Mouse (Mus musculus) right cerebral cortex, postnatal 10 days (tissue): ENCODE measurements at regions not wholly inside any gene's neighbourhood (a gene's known extent, or its start where the extent isn't known, plus 50 kb on each side); places are given as distances from the start of the nearest gene placed in this dataset.

Experiments used
- DNase-seq, 2 experiments: peaks; one replicate each; pipeline ENCODE4 v3.0.0; 2021; ENCODE audit warnings: low spot score in 2 of 2

- DNase-seq = no peak
These were observed 98.7 kb downstream of the 4930505A04Rik start for GRCm38 (mm10) chr11:30372924-30373323.

- peak in 1 of 2 experiments; percentile 24 for DNase-seq
These were observed 99.7 kb downstream of the 4930505A04Rik start for GRCm38 (mm10) chr11:30371963-30372362.

GRCm38 (mm10) chr11:30369601-30370240 is 101.7 kb upstream of the Sptbn1 start:
- no peak for DNase-seq

DNA sequence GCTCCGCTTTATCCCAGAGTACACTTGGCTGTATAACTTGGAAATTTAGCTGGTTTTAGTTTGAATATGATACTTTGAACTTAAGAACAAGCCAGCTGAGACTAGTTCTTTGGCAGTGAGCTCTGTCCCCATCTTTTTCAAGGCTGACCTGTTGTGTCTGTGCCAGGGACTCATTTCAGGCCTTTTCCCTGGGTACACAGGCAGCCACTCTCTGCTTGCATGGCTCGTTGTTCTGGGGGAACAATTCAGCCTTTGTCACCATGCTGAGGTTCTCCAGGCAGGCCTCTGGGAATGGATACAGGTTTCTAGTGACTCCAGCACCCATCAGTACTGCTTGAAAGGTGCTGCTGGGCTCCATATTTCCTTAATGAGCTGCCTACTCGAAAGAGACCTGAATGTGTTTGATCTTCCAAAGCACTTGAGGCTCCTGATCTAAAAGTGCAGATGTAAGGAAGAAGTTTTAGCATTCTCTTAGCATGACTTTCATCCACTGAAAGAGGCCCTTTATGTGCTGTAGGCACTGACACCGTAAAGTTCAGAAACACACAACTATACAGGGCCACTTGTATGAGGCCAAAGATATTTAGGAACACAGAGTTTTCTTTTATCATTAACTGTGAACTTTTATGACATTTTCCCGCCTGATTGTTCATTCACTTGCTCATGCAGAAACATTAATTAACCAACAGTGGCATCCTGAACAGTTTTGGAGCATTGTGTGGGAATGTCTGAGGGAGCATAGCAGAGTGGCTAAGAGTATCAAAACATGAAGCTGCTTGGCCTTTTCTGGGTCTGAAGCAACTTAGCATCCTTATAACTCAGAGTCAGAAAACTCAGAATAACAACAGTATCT is 99.6 kb upstream of the Sptbn1 start:
- DNase-seq = peak; percentile 67 to 68

GRCm38 (mm10) chr11:30366491-30366890 is 98.5 kb upstream of the Sptbn1 start:
- DNase-seq = no peak

DNA sequence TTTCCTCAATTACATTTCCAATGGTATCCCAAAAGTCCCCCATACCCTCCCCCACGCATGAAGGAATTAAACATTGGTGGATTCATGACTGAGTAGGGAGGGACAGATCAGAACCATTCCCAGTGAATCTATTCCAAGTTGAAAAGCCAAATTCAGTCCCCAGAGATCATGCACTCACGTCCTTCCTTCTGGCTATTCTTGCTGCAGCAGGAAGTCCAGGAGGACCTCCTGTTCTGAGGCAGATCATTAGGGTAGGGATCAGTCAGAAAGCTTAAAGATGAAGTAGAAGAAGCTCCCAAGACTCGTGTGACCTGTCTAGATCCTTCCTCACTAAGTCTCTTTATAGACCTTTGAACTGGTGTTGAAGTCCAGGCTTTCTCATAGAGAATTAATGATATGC is 97.0 kb upstream of the Sptbn1 start:
- no peak for DNase-seq

DNA sequence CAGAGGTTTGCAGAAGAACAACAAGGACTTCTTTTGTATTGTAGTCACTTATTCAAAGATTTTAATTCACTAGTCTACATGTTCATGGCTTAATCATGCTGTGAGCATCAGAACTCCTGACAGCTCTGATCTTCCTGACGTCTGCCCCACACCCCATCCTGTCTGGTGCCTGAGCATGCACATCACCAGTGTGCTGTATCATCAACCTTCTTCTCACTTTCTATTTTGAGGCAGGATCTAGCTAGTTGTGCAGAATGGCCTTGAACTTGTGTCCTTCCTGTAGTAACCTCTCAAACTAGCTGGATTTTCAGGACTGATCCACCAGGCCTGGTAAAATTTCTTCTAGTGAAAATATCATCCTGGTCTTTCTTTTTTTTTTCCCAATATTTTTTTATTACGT is 96.6 kb upstream of the Sptbn1 start:
- no peak for DNase-seq

GRCm38 (mm10) chr11:30358196-30358595 is 90.2 kb upstream of the Sptbn1 start:
- no peak for DNase-seq

GRCm38 (mm10) chr11:30355356-30355755 is 87.4 kb upstream of the Sptbn1 start:
- DNase-seq = no peak

DNA sequence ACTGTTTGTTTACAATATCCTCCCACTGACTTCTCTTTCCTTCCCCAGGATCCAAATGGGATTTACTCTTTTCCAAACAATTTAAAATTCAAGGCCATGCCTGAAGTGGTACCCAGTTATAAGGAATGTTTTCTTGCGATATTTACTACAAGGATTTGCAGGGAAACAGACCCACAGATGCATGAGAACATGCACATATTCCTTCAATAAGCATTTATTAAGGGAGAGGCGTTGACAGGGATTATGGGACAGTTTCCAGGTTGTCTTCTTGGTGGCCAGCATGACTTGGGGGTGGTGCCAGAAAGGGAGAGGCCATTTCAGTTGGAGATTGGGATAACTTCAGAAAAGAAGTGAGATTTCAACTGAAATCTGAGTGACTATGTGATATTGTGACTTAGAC is 58.4 kb upstream of the Sptbn1 start:
- no peak for DNase-seq
